ENCODE assay signal across 21 mouse cellular contexts in genomic region chr1:179487990-179488389, GRCm38 (mm10). TPM values are rescaled to one million over a fixed set of nuclear protein-coding genes. Genes with fewer than 3 reads are reported as not detected.
A peak's percentile ranks its signal among the peaks of the same experiment; 100 is the strongest.
DNase-seq lines count a peak whose midpoint lies in the region; ATAC-seq lines count a peak whose summit lies in the region.
"Had no signal": no experiment of that assay in that cellular context is flagged by ENCODE, and none has a peak within 500 bp of the region (broad histone marks: within the 10 kb centered on the region; RNA-seq: fewer than 3 reads in every experiment).

No protein-coding gene starts in this region.

- H3K27ac ChIP-seq in heart, embryonic 16.5 days (ENCODE audit: low read length): peak overlapping the region; percentile 47
- H3K27ac ChIP-seq in neural tube, embryonic 13.5 days (replicated peaks): peak overlapping the region; percentile 47
- H3K27ac ChIP-seq: embryonic facial prominence, embryonic 15.5 days; hindbrain, embryonic 12.5 days; layer of hippocampus, adult 2 months; liver, embryonic 14.5 days; lung, embryonic 15.5 days; midbrain, embryonic 13.5 days had no signal

- WGBS in heart, embryonic 16.5 days: 26% methylated on average over 5 of the region's 5 CpGs
- WGBS in neural tube, embryonic 13.5 days: 32% methylated on average over 5 of the region's 5 CpGs

- no peaks in the 10 kb centered on the region for H3K27me3 ChIP-seq in heart, embryonic 16.5 days (ENCODE audit: control insufficient read depth, insufficient read depth, low read length)
- no peaks in the 10 kb centered on the region for H3K27me3 ChIP-seq in neural tube, embryonic 13.5 days
- H3K27me3 ChIP-seq: embryonic facial prominence, embryonic 15.5 days; hindbrain, embryonic 12.5 days; lung, embryonic 15.5 days; midbrain, embryonic 13.5 days; Patski had no signal

- peak overlapping the region; percentile 11 for H3K9ac ChIP-seq in heart, embryonic 16.5 days (ENCODE audit: low read length)
- no peak overlapping the region for H3K9ac ChIP-seq in neural tube, embryonic 13.5 days
- H3K9ac ChIP-seq: embryonic facial prominence, embryonic 15.5 days; hindbrain, embryonic 12.5 days; liver, embryonic 14.5 days; lung, embryonic 15.5 days; midbrain, embryonic 13.5 days had no signal

- peak overlapping the region; percentile 45 for H3K4me2 ChIP-seq in heart, embryonic 16.5 days (ENCODE audit: low read depth, low read length)
- H3K4me2 ChIP-seq in neural tube, embryonic 13.5 days: no peak overlapping the region
- H3K4me2 ChIP-seq: embryonic facial prominence, embryonic 15.5 days; hindbrain, embryonic 12.5 days; lung, embryonic 15.5 days; midbrain, embryonic 13.5 days had no signal

- H3K36me3 ChIP-seq in heart, embryonic 16.5 days (ENCODE audit: control insufficient read depth, insufficient read depth): no peaks in the 10 kb centered on the region
- H3K36me3 ChIP-seq in neural tube, embryonic 13.5 days: no peaks in the 10 kb centered on the region
- H3K36me3 ChIP-seq: embryonic facial prominence, embryonic 15.5 days; hindbrain, embryonic 12.5 days; lung, embryonic 15.5 days; midbrain, embryonic 13.5 days had no signal

- no peak overlapping the region for H3K4me3 ChIP-seq in heart, embryonic 16.5 days (ENCODE audit: low read length)
- H3K4me3 ChIP-seq in neural tube, embryonic 13.5 days: no peak overlapping the region
- H3K4me3 ChIP-seq: embryonic facial prominence, embryonic 15.5 days; hindbrain, embryonic 12.5 days; layer of hippocampus, adult 2 months; lung, embryonic 15.5 days; midbrain, embryonic 13.5 days had no signal

- peak; percentile 6 for DNase-seq in gastrocnemius, adult 18-20 months (ENCODE audit: low spot score)
- DNase-seq in gastrocnemius, adult 8-10 months (ENCODE audit: low spot score in 2 of 2): no peak
- DNase-seq in heart, adult 11 months: no peak
- no peak for DNase-seq in neural tube, embryonic 10.5 days (ENCODE audit: extremely low spot score, low spot score)
- no peak for DNase-seq in right cerebral cortex, postnatal 36 days (ENCODE audit: low spot score in 2 of 2)
- DNase-seq: adrenal gland, postnatal 10 days; cerebellum, postnatal 10 days; kidney, postnatal 10 days; spleen, adult 18-20 months; thymus, postnatal 25 days had no signal

- no peaks in the 10 kb centered on the region for H3K9me3 ChIP-seq in heart, embryonic 16.5 days (replicated peaks; ENCODE audit: control insufficient read depth, low read length)
- peaks cover 4% of the 10 kb centered on the region; the same call in 1 of the 2 replicates for H3K9me3 ChIP-seq in neural tube, embryonic 13.5 days
- H3K9me3 ChIP-seq: embryonic facial prominence, embryonic 15.5 days; hindbrain, embryonic 12.5 days; lung, embryonic 15.5 days; midbrain, embryonic 13.5 days had no signal

- ATAC-seq in heart, embryonic 16.5 days (replicated peaks; ENCODE audit: extremely low read depth, insufficient read depth, low FRiP score): no peak
- no peak; the same call in 1 of the 2 replicates for ATAC-seq in neural tube, embryonic 13.5 days (ENCODE audit: low read depth)
- ATAC-seq: CD4-positive, CD25-positive, alpha-beta regulatory T cell, adult 4 months; forebrain, embryonic 16.5 days; midbrain, embryonic 13.5 days; Patski had no signal

- peaks cover 16% of the 10 kb centered on the region for H3K4me1 ChIP-seq in heart, embryonic 16.5 days (ENCODE audit: control insufficient read depth, insufficient read depth, low read length)
- H3K4me1 ChIP-seq in neural tube, embryonic 13.5 days (replicated peaks): peaks cover 34% of the 10 kb centered on the region

RNA-seq across cellular contexts. Expression of gene Smyd3, which starts 29.9 kb away (rescaled TPM):
- 1 to 10 TPM; 5.1 to 5.2 TPM for total RNA-seq in gastrocnemius, adult 18-20 months (2021)
- 1 to 10 TPM; 5.3 to 7.3 (median 6.5) TPM for total RNA-seq in gastrocnemius, adult 8-10 months (2022)
- 11.1 and 13.3 TPM in 2 replicates for polyA plus RNA-seq in heart, embryonic 16.5 days (2015; fragmentation: Nextera tagmentation; extraction: Ambion mirVana)
- 19.7 and 19.8 TPM in 2 replicates for polyA plus RNA-seq in neural tube, embryonic 13.5 days (2015; fragmentation: Nextera tagmentation; extraction: Ambion mirVana)

RNA-seq across cellular contexts. Expression of gene Tfb2m, which starts 58.1 kb away (rescaled TPM):
- 10 to 100 TPM; 40.5 to 53.5 TPM for total RNA-seq in gastrocnemius, adult 18-20 months (2021)
- 10 to 100 TPM; 43.9 to 55.9 (median 46.5) TPM for total RNA-seq in gastrocnemius, adult 8-10 months (2022)
- polyA plus RNA-seq in heart, embryonic 16.5 days (2015; fragmentation: Nextera tagmentation; extraction: Ambion mirVana): 25.1 and 27.9 TPM in 2 replicates
- 33.9 and 35.5 TPM in 2 replicates for polyA plus RNA-seq in neural tube, embryonic 13.5 days (2015; fragmentation: Nextera tagmentation; extraction: Ambion mirVana)

RNA-seq across cellular contexts. Expression of gene Cnst, which starts 58.2 kb away (rescaled TPM):
- total RNA-seq in gastrocnemius, adult 18-20 months (2021): 10 to 100 TPM; 31.6 to 34.2 TPM
- total RNA-seq in gastrocnemius, adult 8-10 months (2022): 10 to 100 TPM; 29.5 to 38.6 (median 33.9) TPM
- 20.9 and 21.3 TPM in 2 replicates for polyA plus RNA-seq in heart, embryonic 16.5 days (2015; fragmentation: Nextera tagmentation; extraction: Ambion mirVana)
- 32.9 and 37.7 TPM in 2 replicates for polyA plus RNA-seq in neural tube, embryonic 13.5 days (2015; fragmentation: Nextera tagmentation; extraction: Ambion mirVana)
